Mouse (Mus musculus): ENCODE results near the gene Pgm3. TPM values are rescaled to one million over a fixed set of nuclear protein-coding genes. Genes with fewer than 3 reads are reported as not detected.

The Pgm3 gene
- total RNA-seq, 1 experiment from 2014 or later: 16.8 TPM

- no peak for ATAC-seq (replicated peaks in 1 of 2; ENCODE audit: insufficient read depth in 1 of 2, low FRiP score in 2 of 2, low TSS enrichment in 1 of 2, low read depth in 1 of 2, poor library complexity in 2 of 2, severe bottlenecking in 2 of 2)
Observed at GRCm38 (mm10) chr9:86507437-86507836, 64.2 kb downstream of the Pgm3 start.

Other genes starting within 250 kb of the Pgm3 start
- 7.3 and 8.8 TPM in 2 replicates for gene Ube2cbp, start 106.9 kb downstream of the Pgm3 start, total RNA-seq (2017)
- gene Dop1a, start 104.7 kb downstream of the Pgm3 start, total RNA-seq (2017): 27.4 and 37.0 TPM in 2 replicates
- 2.4 and 4.8 TPM in 2 replicates for gene Rwdd2a, start 149 bp upstream of the Pgm3 start, total RNA-seq (2017)
- gene Me1, start 124.1 kb upstream of the Pgm3 start, total RNA-seq (2017): 0.25 and 0.69 TPM in 2 replicates
- gene Prss35, start 171.8 kb upstream of the Pgm3 start, total RNA-seq (2017): not detected in 2 replicates